Mouse (Mus musculus) hindbrain, embryonic 15.5 days (tissue): ENCODE results near the gene Prrg2. TPM values are rescaled to one million over a fixed set of nuclear protein-coding genes. Genes with fewer than 3 reads are reported as not detected.
"Not testable (repeated sequence)": the region's sequence is repeated elsewhere in the genome, so short reads cannot be mapped to it uniquely, and the experiment has no call there.

Experiments
- ATAC-seq: fragments of 200-750 bp; cut with Nextera tagmentation; 2 replicates; pipeline ENCODE4 v1.8.0; 2017; ENCODE audit warnings: low read depth, moderate number of reproducible peaks, moderate TSS enrichment; ENCODE audit not compliant: low FRiP score
- H3K27ac ChIP-seq: fragments of 300-500 bp; sonication (generic); replicated peaks from 2 replicates; pipeline ENCODE4 v1.5.1; 2015; ENCODE audit warnings: mild to moderate bottlenecking, inconsistent platforms
- H3K27me3 ChIP-seq: fragments of 300-500 bp; sonication (generic); 2 replicates; pipeline ENCODE4 v1.6.1; 2015; ENCODE audit warnings: control low read depth, inconsistent platforms
- H3K36me3 ChIP-seq: fragments of 300-500 bp; sonication (generic); 2 replicates; pipeline ENCODE4 v1.6.1; 2015; ENCODE audit warnings: control low read depth, inconsistent platforms
- H3K4me1 ChIP-seq: fragments of 300-500 bp; sonication (generic); replicated peaks from 2 replicates; pipeline ENCODE4 v1.6.1; 2015; ENCODE audit warnings: control low read depth, inconsistent platforms
- H3K4me2 ChIP-seq: fragments of 300-500 bp; sonication (generic); 2 replicates; pipeline ENCODE4 v1.6.1; 2015; ENCODE audit warnings: moderate library complexity, mild to moderate bottlenecking, inconsistent platforms
- H3K4me3 ChIP-seq: fragments of 300-500 bp; sonication (generic); 2 replicates; pipeline ENCODE4 v1.5.1; 2015; ENCODE audit warnings: mild to moderate bottlenecking, inconsistent platforms
- H3K9ac ChIP-seq: fragments of 300-500 bp; sonication (generic); 2 replicates; pipeline ENCODE4 v1.6.1; 2015; ENCODE audit warnings: inconsistent platforms
- H3K9me3 ChIP-seq: fragments of 300-500 bp; sonication (generic); 2 replicates; pipeline ENCODE4 v1.6.1; 2016; ENCODE audit warnings: control low read depth, inconsistent platforms
- WGBS: fragments of 180-500 bp; shearing (Covaris S2); methylation state at CpG from one replicate; pipeline ENCODE4 v1.1.7; 2015; 5-methylcytosine and 5-hydroxymethylcytosine counted together
- polyA plus RNA-seq: library from polyadenylated mRNA; unstranded; fragments of >200 nt; fragmentation: Nextera tagmentation; extraction: Ambion mirVana; gene quantifications from 2 replicates; pipeline ENCODE4 v1.2.1, GENCODE M21; 2015

Gene Prrg2
- 13.6 and 16.3 TPM in 2 replicates for polyA plus RNA-seq

DNA sequence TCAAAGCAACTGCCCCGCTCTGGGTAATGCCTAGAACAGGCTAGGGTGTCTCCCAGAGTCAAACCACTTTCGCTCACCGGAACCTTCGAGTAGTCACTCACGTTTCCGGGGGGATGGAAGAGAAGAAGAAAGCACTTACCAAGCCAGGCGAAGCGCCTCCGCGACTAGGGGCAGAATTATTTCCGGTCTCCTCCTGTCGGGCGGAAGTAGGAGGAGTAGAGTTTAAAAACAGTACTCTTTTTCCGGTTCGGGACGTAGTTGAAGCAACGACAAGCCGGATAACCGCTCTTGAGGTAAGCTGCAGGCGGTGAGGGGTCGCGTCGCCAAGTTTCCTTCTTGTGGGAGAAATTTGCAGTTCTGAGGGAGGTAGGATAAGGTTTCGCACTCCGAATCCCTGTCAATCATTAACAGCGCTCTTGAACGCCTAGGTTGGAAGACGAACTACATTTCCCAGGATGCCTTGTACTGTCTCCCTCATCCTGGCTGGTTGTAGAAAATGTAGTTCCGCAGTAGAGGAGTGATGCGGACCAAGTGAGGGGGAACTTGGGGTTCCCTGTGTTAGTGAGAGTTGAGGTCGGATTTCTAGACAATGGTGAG lies at the start of gene Prrg2, which contains the start of gene Nosip:
Gene Prrg2 (minus strand): TSS at position 439 of the 597 bp plus-strand sequence.
Gene Nosip (plus strand): TSS at position 191 of the 597 bp plus-strand sequence.
- peak within 1 kb of the TSS; percentile 99 for H3K27ac ChIP-seq
- H3K27me3 ChIP-seq = no peaks in the 10 kb centered on the region
- ATAC-seq = peak; percentile 88
- H3K36me3 ChIP-seq = no peaks in the 10 kb centered on the region
- peak within 1 kb of the TSS; percentile 84 for H3K4me3 ChIP-seq
- H3K4me2 ChIP-seq = peak within 1 kb of the TSS; percentile 64
- WGBS = 0% methylated on average over 31 of the region's 31 CpGs
- H3K4me1 ChIP-seq = peaks cover 33% of the 10 kb centered on the region
- peak within 1 kb of the TSS; percentile 71 for H3K9ac ChIP-seq
- H3K9me3 ChIP-seq = no peaks in the 10 kb centered on the region

DNA sequence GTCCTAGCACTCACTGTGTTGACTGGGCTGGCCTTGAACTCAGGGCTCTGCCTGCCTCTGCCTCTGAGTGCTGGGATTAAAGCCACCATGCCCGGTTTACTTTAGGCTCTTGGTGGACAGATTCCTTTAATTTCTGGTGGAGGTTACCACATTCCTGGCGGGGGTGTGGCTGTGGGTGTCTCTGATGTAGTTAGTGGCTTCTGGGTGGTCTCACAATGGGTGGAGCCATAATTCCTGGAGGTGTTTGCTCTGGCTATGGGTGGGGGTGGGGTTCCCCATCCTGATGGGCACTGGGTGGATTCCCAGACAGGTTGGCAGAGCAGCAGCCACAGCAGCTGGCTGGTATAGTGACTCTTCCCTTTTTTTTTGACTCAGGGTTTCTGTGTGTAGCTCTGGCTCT lies 49.5 kb upstream of the Prrg2 start:
- no peaks in the 10 kb centered on the region for H3K4me1 ChIP-seq
- H3K36me3 ChIP-seq = 0 out of 2 replicates have a peak, but pooled peaks cover 3% of the 10 kb centered on the region
- no peaks in the 10 kb centered on the region for H3K27me3 ChIP-seq
- ATAC-seq = no peak
- WGBS = 73% methylated on average over 2 of the region's 2 CpGs
- no peak overlapping the region for H3K4me3 ChIP-seq
- no peak overlapping the region for H3K9ac ChIP-seq
- H3K4me2 ChIP-seq = no peak overlapping the region
- no peaks in the 10 kb centered on the region for H3K9me3 ChIP-seq
- H3K27ac ChIP-seq = no peak overlapping the region

DNA sequence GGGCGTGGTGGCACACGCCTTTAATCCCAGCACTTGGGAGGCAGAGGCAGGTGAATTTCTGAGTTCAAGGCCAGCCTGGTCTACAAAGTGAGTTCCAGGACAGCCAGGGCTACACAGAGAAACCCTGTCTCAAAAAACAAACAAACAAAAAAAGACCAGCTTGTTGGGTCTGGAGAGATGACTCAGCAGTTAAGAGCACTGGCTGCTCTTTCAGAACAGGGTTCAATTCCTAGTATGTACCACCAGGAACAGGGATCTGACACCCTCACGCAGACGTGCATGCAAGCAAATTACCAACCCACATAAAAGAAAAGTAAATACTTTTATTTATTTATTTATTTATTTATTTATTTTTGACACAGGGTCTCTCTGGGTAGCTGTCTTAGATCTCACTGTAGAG lies 47.6 kb upstream of the Prrg2 start:
- not testable (repeated sequence) for H3K4me2 ChIP-seq, H3K27me3 ChIP-seq, H3K4me1 ChIP-seq, H3K9me3 ChIP-seq, H3K9ac ChIP-seq, H3K36me3 ChIP-seq, H3K27ac ChIP-seq, ATAC-seq, H3K4me3 ChIP-seq
- WGBS = 93% methylated on average over 4 of the region's 4 CpGs

DNA sequence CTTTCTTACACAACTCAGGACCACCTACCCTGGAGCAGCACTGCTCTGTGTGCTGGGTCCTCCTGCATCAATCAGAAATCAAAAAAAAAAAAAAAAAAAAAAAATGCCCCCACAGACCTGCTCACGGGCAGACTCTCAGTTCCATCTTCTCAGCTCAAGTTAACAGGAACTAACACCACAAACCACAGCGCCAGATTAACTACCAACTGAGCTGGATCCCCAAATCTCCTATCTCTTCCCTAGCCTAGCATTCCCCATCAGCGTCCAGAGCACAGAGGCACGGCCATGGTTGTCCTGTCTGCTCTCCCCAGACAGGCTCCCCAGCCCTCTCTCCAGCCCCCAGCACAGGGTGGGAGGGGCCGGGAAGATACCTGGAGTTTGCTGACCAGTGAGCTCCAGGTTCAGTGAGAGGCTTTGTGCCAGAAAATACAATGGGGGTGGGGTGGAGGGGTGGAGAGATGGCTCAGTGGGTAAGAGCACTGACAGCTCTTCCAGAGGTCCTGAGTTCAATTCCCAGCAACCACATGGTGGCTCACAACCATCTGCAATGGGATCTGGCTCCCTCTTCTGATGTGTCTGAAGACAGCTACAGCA lies 44.7 kb upstream of the Prrg2 start:
- Histone ChIP-seq H3K36me3 (no peaks in the 10 kb centered on the region), H3K9me3 (no peaks in the 10 kb centered on the region), H3K4me3 (no peak overlapping the region), H3K27me3 (no peaks in the 10 kb centered on the region), H3K4me1 (no peaks in the 10 kb centered on the region), H3K4me2 (no peak overlapping the region), H3K9ac (no peak overlapping the region), H3K27ac (no peak overlapping the region)
- 67% methylated on average over 5 of the region's 5 CpGs for WGBS
- ATAC-seq = no peak

DNA sequence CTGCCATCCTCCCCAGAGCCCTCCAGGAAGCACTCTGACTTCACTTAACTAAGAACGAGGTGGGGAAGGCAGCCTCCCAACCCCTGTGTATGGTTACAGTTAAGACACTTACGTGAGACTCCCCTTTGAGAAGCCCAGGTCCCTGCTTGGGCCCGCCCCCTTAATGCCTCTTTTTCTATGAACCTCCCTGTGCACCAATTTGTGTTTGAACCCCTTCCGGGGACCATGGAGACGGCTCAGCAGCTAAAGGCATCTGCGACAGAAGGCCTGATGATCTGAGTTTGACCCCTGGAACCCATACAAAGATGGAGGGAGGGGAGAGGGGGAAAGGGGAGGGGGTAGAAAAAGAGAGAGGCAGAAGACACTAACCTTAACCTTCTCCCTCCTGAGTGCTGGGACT lies 44.0 kb upstream of the Prrg2 start:
- Histone ChIP-seq H3K9ac (no peak overlapping the region), H3K27me3 (no peaks in the 10 kb centered on the region), H3K27ac (no peak overlapping the region), H3K4me2 (no peak overlapping the region), H3K36me3 (no peaks in the 10 kb centered on the region), H3K4me1 (no peaks in the 10 kb centered on the region), H3K9me3 (no peaks in the 10 kb centered on the region), H3K4me3 (no peak overlapping the region)
- WGBS = 25% methylated on average over 6 of the region's 6 CpGs
- ATAC-seq = no peak

DNA sequence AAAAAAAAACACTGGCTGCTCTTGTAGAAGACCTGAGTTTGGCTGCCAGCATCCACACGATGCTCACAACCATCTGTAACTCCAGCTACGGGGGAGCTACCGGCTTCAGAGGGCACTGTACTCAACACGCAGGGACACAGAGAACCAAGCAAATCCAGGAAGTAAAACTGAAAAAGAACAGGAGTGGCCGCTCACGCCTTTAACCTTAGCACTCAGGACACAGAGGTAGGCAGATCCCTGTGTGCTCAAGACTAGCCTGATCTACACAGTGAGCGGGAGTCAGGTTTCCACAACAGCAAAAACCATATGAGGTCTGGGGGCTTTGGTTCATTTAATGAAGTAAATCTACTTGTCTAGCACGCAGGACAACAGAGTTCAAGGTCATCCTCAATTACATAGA lies 43.0 kb upstream of the Prrg2 start:
- Histone ChIP-seq H3K4me2 (no peak overlapping the region), H3K27ac (no peak overlapping the region), H3K9ac (no peak overlapping the region), H3K36me3 (no peaks in the 10 kb centered on the region), H3K9me3 (no peaks in the 10 kb centered on the region), H3K4me3 (no peak overlapping the region), H3K27me3 (no peaks in the 10 kb centered on the region), H3K4me1 (no peaks in the 10 kb centered on the region)
- no peak for ATAC-seq
- WGBS = 83% methylated on average over 8 of the region's 8 CpGs

DNA sequence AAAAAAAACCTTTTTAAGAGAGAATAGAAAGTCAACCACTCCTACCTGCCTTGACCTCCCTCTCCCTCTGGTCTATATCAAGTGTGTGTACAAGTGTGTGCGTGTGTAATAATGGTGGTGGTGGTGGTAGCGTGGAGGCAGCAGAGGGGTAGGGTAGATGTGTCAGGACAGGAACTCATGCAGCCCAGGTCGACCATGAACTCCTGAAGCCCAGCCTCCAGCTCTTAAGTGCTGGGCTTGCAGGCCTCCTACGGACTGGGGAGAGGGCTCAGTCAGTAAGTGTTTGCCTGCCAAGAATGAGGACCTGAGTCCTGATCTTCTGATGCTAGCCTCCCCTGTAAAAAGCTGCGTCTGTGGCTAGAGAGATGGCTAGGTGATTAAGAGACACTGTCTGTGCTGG lies 42.5 kb upstream of the Prrg2 start:
- Histone ChIP-seq H3K36me3 (no peaks in the 10 kb centered on the region), H3K4me1 (no peaks in the 10 kb centered on the region), H3K4me3 (no peak overlapping the region), H3K27ac (no peak overlapping the region), H3K27me3 (no peaks in the 10 kb centered on the region), H3K9me3 (no peaks in the 10 kb centered on the region), H3K4me2 (no peak overlapping the region), H3K9ac (no peak overlapping the region)
- no peak for ATAC-seq
- 83% methylated on average over 5 of the region's 5 CpGs for WGBS

DNA sequence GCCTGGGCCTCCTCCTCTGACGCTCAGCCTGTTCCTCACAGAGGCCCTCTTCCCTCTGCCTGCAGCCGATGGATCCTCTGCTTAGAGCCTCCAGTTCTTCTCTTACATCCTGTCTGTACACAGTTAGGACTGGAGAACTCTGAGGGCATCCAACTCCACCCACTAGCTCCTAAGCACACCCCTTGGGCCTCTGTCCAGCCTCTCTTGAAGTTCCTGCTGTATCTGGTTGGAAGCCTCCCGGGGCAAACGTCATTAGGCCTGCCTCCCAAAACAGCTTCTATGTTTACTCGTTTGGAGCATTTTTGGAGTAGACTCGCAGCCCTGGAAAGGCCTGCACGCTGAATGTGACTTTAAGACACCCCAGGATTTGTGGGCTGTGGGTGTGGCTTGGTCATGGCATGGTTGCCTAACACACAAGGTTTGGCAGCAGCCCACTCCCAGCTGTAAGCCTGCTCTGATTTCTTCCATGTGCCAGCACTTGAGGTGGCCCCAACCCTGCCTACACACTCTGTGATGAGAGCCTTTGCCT lies 41.2 kb upstream of the Prrg2 start, which contains the start of gene Fcgrt:
Gene Fcgrt (minus strand): TSS at position 200 of the 529 bp plus-strand sequence.
- WGBS = 69% methylated on average over 7 of the region's 7 CpGs
- Histone ChIP-seq H3K4me2 (peak within 1 kb of the TSS; percentile 26), H3K27me3 (no peaks in the 10 kb centered on the region), H3K27ac (peak within 1 kb of the TSS; percentile 50; the same call in 1 of the 2 replicates), H3K36me3 (no peaks in the 10 kb centered on the region), H3K9me3 (no peaks in the 10 kb centered on the region), H3K4me1 (no peaks in the 10 kb centered on the region), H3K9ac (no peak within 1 kb of the TSS), H3K4me3 (peak within 1 kb of the TSS; percentile 18; the same call in 1 of the 2 replicates)
- ATAC-seq = peak; percentile 78

DNA sequence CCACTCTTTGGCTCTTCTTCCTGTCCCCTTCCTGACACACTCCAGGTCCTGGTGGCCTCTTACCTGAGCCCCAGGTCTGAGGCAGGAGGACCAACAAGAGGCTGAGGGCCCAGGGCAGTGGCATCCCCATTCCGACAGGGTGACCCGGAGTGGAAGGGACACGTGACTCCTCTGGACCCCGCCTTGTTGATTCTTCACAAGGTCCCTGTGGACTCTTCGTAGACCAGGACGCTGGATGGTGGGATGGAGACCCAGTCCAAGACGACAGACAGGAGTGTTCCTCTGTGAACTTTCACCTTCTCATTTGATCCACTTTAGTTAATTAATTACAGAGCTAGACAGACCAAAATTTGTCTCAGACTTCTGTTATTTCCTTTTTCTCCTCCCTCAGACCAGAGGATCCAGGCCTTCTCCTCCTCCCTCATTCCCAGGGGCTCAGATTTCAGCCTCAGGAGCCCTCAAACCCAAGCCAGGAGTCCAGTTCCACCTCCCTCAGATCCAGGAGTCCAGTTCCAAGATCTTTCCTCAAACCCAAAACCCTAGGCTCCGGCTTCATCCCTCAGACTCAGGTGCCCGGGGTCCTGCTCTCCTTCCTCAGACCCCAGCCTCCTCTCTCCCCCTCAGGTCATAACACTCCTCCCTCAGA lies 40.6 kb upstream of the Prrg2 start:
- peak overlapping the region; percentile 50; the same call in 1 of the 2 replicates for H3K27ac ChIP-seq
- peak overlapping the region; percentile 18; the same call in 1 of the 2 replicates for H3K4me3 ChIP-seq
- no peak overlapping the region for H3K9ac ChIP-seq
- no peaks in the 10 kb centered on the region for H3K36me3 ChIP-seq
- peak overlapping the region; percentile 26 for H3K4me2 ChIP-seq
- no peaks in the 10 kb centered on the region for H3K9me3 ChIP-seq
- ATAC-seq = no peak
- 79% methylated on average over 9 of the region's 9 CpGs for WGBS
- H3K4me1 ChIP-seq = no peaks in the 10 kb centered on the region
- no peaks in the 10 kb centered on the region for H3K27me3 ChIP-seq

DNA sequence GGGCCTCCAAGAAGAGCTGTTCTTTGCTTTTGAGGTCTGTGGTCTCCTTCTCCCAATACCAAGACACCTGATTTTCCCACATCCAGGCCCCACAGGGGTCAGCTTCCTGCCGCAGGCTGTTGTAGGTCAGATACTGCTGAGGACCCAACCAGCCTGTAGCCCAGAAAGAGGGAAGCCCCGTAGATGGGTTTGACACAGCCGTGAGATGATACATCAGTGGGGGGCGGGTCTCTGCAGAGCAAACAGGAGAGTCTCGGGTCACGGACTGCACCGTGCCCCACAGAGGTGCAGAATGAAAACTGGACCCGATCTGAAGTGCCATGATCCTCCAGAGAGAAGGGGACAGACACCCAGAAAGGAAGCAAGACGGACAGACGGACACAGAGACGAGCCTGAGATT lies 40.0 kb upstream of the Prrg2 start:
- Histone ChIP-seq H3K4me3 (no peak overlapping the region), H3K27me3 (no peaks in the 10 kb centered on the region), H3K9ac (no peak overlapping the region), H3K36me3 (no peaks in the 10 kb centered on the region), H3K9me3 (no peaks in the 10 kb centered on the region), H3K4me2 (peak overlapping the region; percentile 26; the same call in 1 of the 2 replicates), H3K27ac (no peak overlapping the region), H3K4me1 (no peaks in the 10 kb centered on the region)
- no peak for ATAC-seq
- WGBS = 84% methylated on average over 11 of the region's 11 CpGs

DNA sequence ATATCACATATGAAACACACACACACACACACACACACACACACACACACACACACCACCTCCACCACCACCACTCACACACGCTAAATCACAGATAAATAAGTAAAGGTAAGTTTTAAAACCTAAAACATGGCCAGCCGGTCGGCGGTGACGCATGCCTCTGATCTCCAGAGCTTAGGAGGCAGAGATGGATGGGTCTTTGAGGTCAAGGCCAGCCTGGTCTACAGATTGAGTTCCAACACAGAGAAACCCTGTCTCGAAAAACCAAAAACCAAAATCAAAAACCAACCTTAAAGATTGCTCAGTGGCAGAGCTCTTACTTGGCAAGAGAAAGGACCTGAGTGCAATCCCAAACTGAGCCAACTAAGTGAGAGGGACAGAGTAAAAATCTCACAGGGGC lies 37.6 kb upstream of the Prrg2 start:
- ATAC-seq = no peak
- WGBS = 95% methylated on average over 6 of the region's 6 CpGs
- H3K9me3 ChIP-seq = no peaks in the 10 kb centered on the region
- no peaks in the 10 kb centered on the region for H3K27me3 ChIP-seq
- H3K4me1 ChIP-seq = no peaks in the 10 kb centered on the region
- H3K4me2 ChIP-seq = no peak overlapping the region
- H3K9ac ChIP-seq = no peak overlapping the region
- no peaks in the 10 kb centered on the region for H3K36me3 ChIP-seq
- H3K27ac ChIP-seq = no peak overlapping the region
- H3K4me3 ChIP-seq = no peak overlapping the region
